Mouse (Mus musculus) adrenal gland, adult 8-10 months (tissue): ENCODE results near the gene Psmd14. TPM values are rescaled to one million over a fixed set of nuclear protein-coding genes. Genes with fewer than 3 reads are reported as not detected.

Source experiments
- DNase-seq: peaks from one replicate; pipeline ENCODE4 v3.0.0; 2022
- microRNA-seq, 2 experiments: library from miRNA; unstranded; fragments of <30 nt; microRNA quantifications; one replicate each; pipeline ENCODE4 v1.2.0; 2022
- total RNA-seq, 4 experiments: library from RNA; stranded (reverse); gene quantifications; 2 replicates each; pipeline ENCODE4 v1.2.4; 2022

The Psmd14 gene
- total RNA-seq, 4 experiments from 2014 or later, result 98.3 to 104 (median 101) TPM

GRCm38 (mm10) chr2:61814548-61815473 is 103.3 kb downstream of the Psmd14 start:
- DNase-seq, result no peak

GRCm38 (mm10) chr2:61815583-61816313 is 104.3 kb downstream of the Psmd14 start:
- DNase-seq, result no peak

GRCm38 (mm10) chr2:61818197-61818596 is 106.7 kb downstream of the Psmd14 start:
- no peak for DNase-seq

GRCm38 (mm10) chr2:61820203-61820602 is 108.7 kb downstream of the Psmd14 start:
- DNase-seq, result no peak

GRCm38 (mm10) chr2:61823426-61824140 is 112.1 kb downstream of the Psmd14 start:
- no peak for DNase-seq

GRCm38 (mm10) chr2:61837243-61837806 is 125.8 kb downstream of the Psmd14 start:
- no peak for DNase-seq

Small RNAs within 50 kb of the gene (microRNA-seq; reads per million reads assigned to microRNA genes)
- 0 reads per million in 2 experiments for gene Gm22403

Other genes with a start within 250 kb of the Psmd14 start
- 10 to 100 TPM; 36.1 to 43.8 (median 39.6) TPM for gene Tank, start 133.1 kb upstream of the Psmd14 start, total RNA-seq
- gene Tbr1, start 91.2 kb downstream of the Psmd14 start, total RNA-seq, result under 1 TPM in 3 of 4 experiments, not detected in 1; 0.07 to 0.22 (median 0.08) TPM